Mouse (Mus musculus) macrophage (primary cell): ENCODE results near the gene C130032M10Rik. TPM values are rescaled to one million over a fixed set of nuclear protein-coding genes. Genes with fewer than 3 reads are reported as not detected.
"Not testable (repeated sequence)": the region's sequence is repeated elsewhere in the genome, so short reads cannot be mapped to it uniquely, and the experiment has no call there.

Source experiments
- H3K27ac ChIP-seq: fragments of 350-480 bp; formaldehyde crosslinking; 2 replicates; pipeline ENCODE4 v1.9.0; 2021
- H3K36me3 ChIP-seq: fragments of 350-480 bp; formaldehyde crosslinking; 2 replicates; pipeline ENCODE4 v1.9.0; 2021; ENCODE audit errors: inconsistent target
- H3K4me3 ChIP-seq: fragments of 350-480 bp; formaldehyde crosslinking; 2 replicates; pipeline ENCODE4 v1.9.0; 2021; ENCODE audit errors: inconsistent target
- H3K79me2 ChIP-seq: fragments of 350-480 bp; formaldehyde crosslinking; 2 replicates; pipeline ENCODE4 v1.9.0; 2021; ENCODE audit errors: inconsistent target
- WGBS: methylation state at CpG from one replicate; pipeline ENCODE4 v1.1.7; 2026; ENCODE audit warnings: inconsistent platforms; ENCODE audit not compliant: missing documents; 5-methylcytosine and 5-hydroxymethylcytosine counted together
- polyA plus RNA-seq: library from polyadenylated mRNA; stranded (reverse); fragments of 250-400 nt; gene quantifications from 3 replicates; pipeline ENCODE4 v1.2.4, GENCODE M21; 2018; ENCODE audit warnings: inconsistent platforms

C130032M10Rik gene
- polyA plus RNA-seq, 1 experiment from 2014 or later = not detected

GRCm38 (mm10) chr9:114502711-114503427, 12.6 kb upstream of the C130032M10Rik start:
- no peak overlapping the region for H3K27ac ChIP-seq
- WGBS = 45% methylated on average over 15 of the region's 15 CpGs
- no peaks in the 10 kb centered on the region for H3K79me2 ChIP-seq
- H3K4me3 ChIP-seq = no peak overlapping the region
- no peaks in the 10 kb centered on the region for H3K36me3 ChIP-seq

GRCm38 (mm10) chr9:114504816-114505215, 10.7 kb upstream of the C130032M10Rik start, which contains the start of gene Ccr4:
Gene Ccr4, minus strand, starts transcription at chr9:114504916.
- 92% methylated on average over 9 of the region's 9 CpGs for WGBS
- no peaks in the 10 kb centered on the region for H3K79me2 ChIP-seq
- no peaks in the 10 kb centered on the region for H3K36me3 ChIP-seq

GRCm38 (mm10) chr9:114506564-114506963, 8.9 kb upstream of the C130032M10Rik start:
- no peak overlapping the region for H3K27ac ChIP-seq
- no peak overlapping the region for H3K4me3 ChIP-seq
- H3K36me3 ChIP-seq = no peaks in the 10 kb centered on the region
- WGBS = 40% methylated on average over 4 of the region's 4 CpGs
- no peaks in the 10 kb centered on the region for H3K79me2 ChIP-seq

More at GRCm38 (mm10) chr9:114504816-114505215, 10.7 kb upstream of the C130032M10Rik start, which contains the start of gene Ccr4:
- no peak within 1 kb of the TSS for H3K27ac ChIP-seq
- H3K4me3 ChIP-seq = no peak within 1 kb of the TSS

- WGBS = 15% methylated on average over 9 of the region's 9 CpGs
- Histone ChIP-seq H3K36me3 (no peaks in the 10 kb centered on the region), H3K79me2 (no peaks in the 10 kb centered on the region), H3K27ac (no peak overlapping the region), H3K4me3 (no peak overlapping the region)
Measured at GRCm38 (mm10) chr9:114507421-114507820, 8.1 kb upstream of the C130032M10Rik start.

GRCm38 (mm10) chr9:114509785-114510184, 5.7 kb upstream of the C130032M10Rik start:
- Histone ChIP-seq H3K36me3 (no peaks in the 10 kb centered on the region), H3K27ac (no peak overlapping the region), H3K4me3 (no peak overlapping the region), H3K79me2 (no peaks in the 10 kb centered on the region)
- 69% methylated on average over 9 of the region's 9 CpGs for WGBS

- 94% methylated on average over 21 of the region's 21 CpGs for WGBS
- Histone ChIP-seq H3K4me3 (no peak overlapping the region), H3K27ac (no peak overlapping the region), H3K79me2 (no peaks in the 10 kb centered on the region), H3K36me3 (no peaks in the 10 kb centered on the region)
Measured at GRCm38 (mm10) chr9:114512831-114513230, 2.7 kb upstream of the C130032M10Rik start.

GRCm38 (mm10) chr9:114517924-114518497, 2.5 kb downstream of the C130032M10Rik start:
- 75% methylated on average over 13 of the region's 13 CpGs for WGBS

GRCm38 (mm10) chr9:114518812-114519477, 3.4 kb downstream of the C130032M10Rik start:
- Histone ChIP-seq H3K4me3 (no peak overlapping the region), H3K79me2 (no peaks in the 10 kb centered on the region), H3K36me3 (no peaks in the 10 kb centered on the region), H3K27ac (no peak overlapping the region)
- WGBS = 81% methylated on average over 8 of the region's 9 CpGs

More at GRCm38 (mm10) chr9:114517924-114518497, 2.5 kb downstream of the C130032M10Rik start:
- Histone ChIP-seq H3K79me2 (no peaks in the 10 kb centered on the region), H3K27ac (no peak overlapping the region), H3K36me3 (no peaks in the 10 kb centered on the region), H3K4me3 (no peak overlapping the region)

GRCm38 (mm10) chr9:114520529-114520928, 5.0 kb downstream of the C130032M10Rik start:
- WGBS = 77% methylated on average over 3 of the region's 4 CpGs

GRCm38 (mm10) chr9:114522041-114522440, 6.5 kb downstream of the C130032M10Rik start:
- H3K36me3 ChIP-seq = no peaks in the 10 kb centered on the region
- no peak overlapping the region for H3K27ac ChIP-seq
- no peak overlapping the region for H3K4me3 ChIP-seq
- no peaks in the 10 kb centered on the region for H3K79me2 ChIP-seq
- 49% methylated on average over 5 of the region's 5 CpGs for WGBS

More at GRCm38 (mm10) chr9:114520529-114520928, 5.0 kb downstream of the C130032M10Rik start:
- not testable (repeated sequence) for H3K4me3 ChIP-seq, H3K79me2 ChIP-seq, H3K36me3 ChIP-seq, H3K27ac ChIP-seq

GRCm38 (mm10) chr9:114522501-114522900, 7.0 kb downstream of the C130032M10Rik start:
- no peaks in the 10 kb centered on the region for H3K79me2 ChIP-seq
- 83% methylated on average over 9 of the region's 9 CpGs for WGBS
- no peak overlapping the region for H3K4me3 ChIP-seq
- H3K36me3 ChIP-seq = no peaks in the 10 kb centered on the region
- H3K27ac ChIP-seq = no peak overlapping the region

- 92% methylated on average over 8 of the region's 15 CpGs for WGBS
- Histone ChIP-seq H3K36me3 (no peaks in the 10 kb centered on the region), H3K4me3 (no peak overlapping the region), H3K79me2 (no peaks in the 10 kb centered on the region), H3K27ac (no peak overlapping the region)
Measured at GRCm38 (mm10) chr9:114525073-114525633, 9.7 kb downstream of the C130032M10Rik start.

GRCm38 (mm10) chr9:114525891-114526290, 10.4 kb downstream of the C130032M10Rik start:
- 83% methylated on average over 7 of the region's 8 CpGs for WGBS
- Histone ChIP-seq H3K4me3 (no peak overlapping the region), H3K36me3 (no peaks in the 10 kb centered on the region), H3K79me2 (no peaks in the 10 kb centered on the region), H3K27ac (no peak overlapping the region)

GRCm38 (mm10) chr9:114526581-114526980, 11.1 kb downstream of the C130032M10Rik start:
- 71% methylated on average over 8 of the region's 8 CpGs for WGBS
- Histone ChIP-seq H3K79me2 (no peaks in the 10 kb centered on the region), H3K27ac (no peak overlapping the region), H3K4me3 (no peak overlapping the region), H3K36me3 (no peaks in the 10 kb centered on the region)
